Mouse (Mus musculus) forebrain, embryonic 13.5 days (tissue): ENCODE data around the gene Ank2. TPM values are rescaled to one million over a fixed set of nuclear protein-coding genes. Genes with fewer than 3 reads are reported as not detected.

ENCODE experiments used
- ATAC-seq: fragments of 200-750 bp; cut with Nextera tagmentation; 2 replicates; pipeline ENCODE4 v1.8.0; 2017
- H3K27ac ChIP-seq: fragments of 300-500 bp; sonication (generic); 2 replicates; pipeline ENCODE4 v1.5.1; 2015; ENCODE audit warnings: inconsistent platforms, mild to moderate bottlenecking, moderate library complexity
- H3K27me3 ChIP-seq: fragments of 300-500 bp; sonication (generic); 2 replicates; pipeline ENCODE4 v1.6.1; 2015; ENCODE audit warnings: mild to moderate bottlenecking, inconsistent platforms
- H3K36me3 ChIP-seq: fragments of 300-500 bp; sonication (generic); 2 replicates; pipeline ENCODE4 v1.6.1; 2015; ENCODE audit warnings: mild to moderate bottlenecking, inconsistent platforms; ENCODE audit not compliant: poor library complexity, severe bottlenecking
- H3K4me1 ChIP-seq: fragments of 300-500 bp; sonication (generic); 2 replicates; pipeline ENCODE4 v1.6.1; 2015; ENCODE audit warnings: inconsistent platforms
- H3K4me2 ChIP-seq: fragments of 300-500 bp; sonication (generic); 2 replicates; pipeline ENCODE4 v1.6.1; 2015; ENCODE audit warnings: inconsistent platforms, mild to moderate bottlenecking, moderate library complexity
- H3K4me3 ChIP-seq: fragments of 300-500 bp; sonication (generic); 2 replicates; pipeline ENCODE4 v1.5.1; 2015; ENCODE audit warnings: mild to moderate bottlenecking, inconsistent platforms
- H3K9ac ChIP-seq: fragments of 300-500 bp; sonication (generic); 2 replicates; pipeline ENCODE4 v1.6.1; 2015; ENCODE audit warnings: mild to moderate bottlenecking, inconsistent platforms
- H3K9me3 ChIP-seq: fragments of 300-500 bp; sonication (generic); replicated peaks from 2 replicates; pipeline ENCODE4 v1.6.1; 2016; ENCODE audit warnings: inconsistent platforms
- WGBS: fragments of 180-500 bp; shearing (Covaris S2); methylation state at CpG from one replicate; pipeline ENCODE4 v1.1.7; 2015; 5-methylcytosine and 5-hydroxymethylcytosine counted together
- polyA plus RNA-seq: library from polyadenylated mRNA; unstranded; fragments of >200 nt; fragmentation: Nextera tagmentation; extraction: Ambion mirVana; gene quantifications from 2 replicates; pipeline ENCODE4 v1.2.1, GENCODE M21; 2015

The Ank2 gene
- polyA plus RNA-seq, result 122 and 125 TPM in 2 replicates

DNA sequence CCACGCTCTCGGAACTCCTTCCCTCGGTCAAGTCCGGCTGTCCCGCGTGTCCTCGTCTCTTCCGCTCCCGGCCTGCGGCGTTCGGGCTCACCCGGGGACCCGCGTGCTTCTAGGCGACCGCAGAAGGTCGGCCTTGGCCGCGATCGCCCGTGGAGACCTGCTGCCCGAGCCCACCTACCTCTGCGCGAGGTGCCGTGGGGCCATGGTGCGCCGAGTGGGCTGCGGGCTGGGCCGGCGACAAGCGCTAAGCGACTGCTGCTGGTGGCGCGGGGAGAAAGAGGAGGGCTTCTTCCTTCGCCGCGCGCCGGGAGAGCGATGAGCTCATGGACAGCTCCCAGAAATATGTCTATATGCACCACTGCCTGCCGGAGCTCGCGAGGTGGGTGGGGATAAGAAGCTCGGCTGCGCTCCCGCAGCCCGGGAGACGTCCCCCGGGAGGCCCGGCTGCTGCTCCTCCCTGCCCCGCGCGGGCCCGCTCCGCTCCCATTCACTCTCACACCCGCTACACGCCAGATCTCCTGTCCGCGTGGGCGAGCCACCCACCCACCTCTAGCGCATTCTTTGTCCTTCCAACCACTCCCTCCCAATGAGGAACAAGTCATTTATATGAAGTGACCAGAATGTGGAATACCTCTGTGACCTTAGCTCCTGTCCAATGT, at the start of gene Ank2:
Gene Ank2 (minus strand): TSS at position 609 of the 659 bp plus-strand sequence.
- ATAC-seq, result peak; percentile 78

DNA sequence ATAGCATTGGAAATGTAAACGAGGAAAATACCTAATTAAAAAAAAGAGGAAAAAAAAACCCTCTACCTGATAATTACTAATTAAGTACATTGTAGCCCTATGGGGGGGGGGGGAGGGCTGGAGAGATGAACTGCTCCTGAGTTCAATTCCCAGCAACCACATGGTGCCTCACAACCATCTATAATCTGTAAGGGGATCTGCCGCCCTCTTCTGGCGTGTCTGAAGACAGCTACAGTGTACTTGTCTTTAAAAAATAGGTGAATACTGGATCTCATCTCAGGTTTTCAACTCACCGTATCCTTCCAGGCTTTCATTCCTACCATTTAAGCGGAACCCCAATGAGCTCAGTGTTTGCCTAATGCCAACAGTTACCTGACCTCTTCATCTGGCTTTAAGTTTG, 48.7 kb upstream of the Ank2 start:
- Histone ChIP-seq H3K9me3 (no peaks in the 10 kb centered on the region), H3K36me3 (peaks cover 26% of the 10 kb centered on the region), H3K4me1 (peaks cover 7% of the 10 kb centered on the region; the same call in 1 of the 2 replicates), H3K4me3 (no peak overlapping the region), H3K9ac (no peak overlapping the region), H3K4me2 (no peak overlapping the region), H3K27me3 (no peaks in the 10 kb centered on the region), H3K27ac (no peak overlapping the region)
- WGBS, result 31% methylated on average over 5 of the region's 5 CpGs
- ATAC-seq, result no peak

More for the DNA sequence above, at the start of gene Ank2:
- under 1% methylated on average over 51 of the region's 62 CpGs for WGBS
- Histone ChIP-seq H3K4me3 (peak within 1 kb of the TSS; percentile 68), H3K4me1 (peaks cover 6% of the 10 kb centered on the region; the same call in 1 of the 2 replicates), H3K36me3 (no peaks in the 10 kb centered on the region), H3K27me3 (peaks cover 12% of the 10 kb centered on the region), H3K9me3 (peaks cover 5% of the 10 kb centered on the region), H3K4me2 (peak within 1 kb of the TSS; percentile 89), H3K27ac (0 out of 2 replicates have a peak within 1 kb of the TSS, but pooled peaks have one; percentile 3), H3K9ac (peak within 1 kb of the TSS; percentile 85)

DNA sequence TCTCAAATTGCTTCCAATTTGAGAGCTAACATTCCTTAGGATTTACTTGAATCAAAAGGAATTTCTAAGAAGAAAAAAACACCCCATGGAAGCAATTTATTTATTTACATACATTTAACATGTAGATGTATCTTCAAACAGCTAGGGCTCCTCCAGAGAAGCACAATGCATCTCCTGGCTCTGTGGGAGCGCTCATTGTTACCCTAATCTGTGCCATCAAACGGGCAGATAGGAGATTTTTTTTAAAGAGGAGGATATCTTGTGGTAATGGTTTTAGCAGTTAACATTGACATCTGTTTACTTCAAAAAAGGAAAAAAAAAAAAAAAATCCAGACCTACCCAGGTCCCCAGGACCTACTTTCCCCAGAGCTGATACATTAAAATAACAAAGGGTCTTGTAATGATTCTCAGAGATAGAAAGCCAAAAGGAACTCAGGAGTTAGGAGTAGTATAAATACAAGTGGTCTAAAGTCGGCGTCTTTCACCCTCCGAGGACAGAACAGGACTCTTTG, 45.5 kb upstream of the Ank2 start:
- no peak overlapping the region for H3K9ac ChIP-seq
- no peak overlapping the region for H3K27ac ChIP-seq
- no peaks in the 10 kb centered on the region for H3K9me3 ChIP-seq
- H3K4me3 ChIP-seq, result no peak overlapping the region
- H3K36me3 ChIP-seq, result peaks cover 41% of the 10 kb centered on the region
- H3K4me2 ChIP-seq, result no peak overlapping the region
- no peaks in the 10 kb centered on the region for H3K27me3 ChIP-seq
- WGBS, result 19% methylated on average over 5 of the region's 5 CpGs
- ATAC-seq, result no peak
- no peaks in the 10 kb centered on the region for H3K4me1 ChIP-seq

DNA sequence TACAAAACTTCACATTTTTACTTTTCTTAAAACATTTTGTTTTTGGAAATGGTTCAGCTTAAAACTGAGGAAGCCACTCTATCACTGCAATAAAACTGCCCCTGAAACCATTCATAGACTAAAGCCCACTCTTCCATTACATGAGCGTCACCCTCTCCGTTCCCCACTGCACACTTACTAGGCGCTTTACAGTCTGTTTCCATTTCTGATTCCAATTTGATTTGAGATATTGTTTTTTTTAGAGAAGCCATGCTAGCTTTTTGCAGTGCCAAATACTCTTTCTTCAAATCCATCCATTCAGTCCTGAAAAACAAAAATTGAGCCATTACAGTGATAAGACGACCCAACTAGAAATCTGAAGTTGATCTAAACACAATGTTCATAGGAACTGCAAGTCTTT, 44.8 kb upstream of the Ank2 start:
- H3K4me1 ChIP-seq, result no peaks in the 10 kb centered on the region
- ATAC-seq, result no peak
- no peak overlapping the region for H3K9ac ChIP-seq
- no peaks in the 10 kb centered on the region for H3K27me3 ChIP-seq
- H3K36me3 ChIP-seq, result peaks cover 41% of the 10 kb centered on the region
- no peak overlapping the region for H3K27ac ChIP-seq
- no peak overlapping the region for H3K4me2 ChIP-seq
- 78% methylated on average over 4 of the region's 4 CpGs for WGBS
- H3K9me3 ChIP-seq, result no peaks in the 10 kb centered on the region
- H3K4me3 ChIP-seq, result no peak overlapping the region

DNA sequence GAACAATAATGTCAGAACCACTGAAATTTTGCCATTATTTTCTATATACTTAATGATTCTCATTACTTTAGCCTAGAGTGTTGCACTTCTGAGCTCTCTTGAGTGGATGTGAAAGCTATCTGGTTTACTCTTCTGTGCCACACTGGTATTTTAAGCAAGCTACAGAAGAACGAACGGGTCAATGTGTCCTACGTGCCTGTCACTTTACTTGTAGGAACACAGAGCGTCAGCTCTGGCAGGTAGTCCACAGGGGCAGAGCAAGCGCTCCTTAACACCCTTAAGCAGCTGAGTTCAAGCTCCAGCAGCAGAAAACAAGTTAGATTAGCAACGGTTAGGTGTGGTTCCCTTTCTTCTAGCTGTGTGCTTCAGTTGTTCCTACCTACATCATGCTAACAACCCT, 40.0 kb upstream of the Ank2 start:
- Histone ChIP-seq H3K27ac (no peak overlapping the region), H3K36me3 (peaks cover 32% of the 10 kb centered on the region), H3K4me3 (no peak overlapping the region), H3K9ac (no peak overlapping the region), H3K4me2 (no peak overlapping the region), H3K9me3 (no peaks in the 10 kb centered on the region), H3K4me1 (no peaks in the 10 kb centered on the region), H3K27me3 (no peaks in the 10 kb centered on the region)
- WGBS, result 72% methylated on average over 6 of the region's 6 CpGs
- no peak for ATAC-seq

DNA sequence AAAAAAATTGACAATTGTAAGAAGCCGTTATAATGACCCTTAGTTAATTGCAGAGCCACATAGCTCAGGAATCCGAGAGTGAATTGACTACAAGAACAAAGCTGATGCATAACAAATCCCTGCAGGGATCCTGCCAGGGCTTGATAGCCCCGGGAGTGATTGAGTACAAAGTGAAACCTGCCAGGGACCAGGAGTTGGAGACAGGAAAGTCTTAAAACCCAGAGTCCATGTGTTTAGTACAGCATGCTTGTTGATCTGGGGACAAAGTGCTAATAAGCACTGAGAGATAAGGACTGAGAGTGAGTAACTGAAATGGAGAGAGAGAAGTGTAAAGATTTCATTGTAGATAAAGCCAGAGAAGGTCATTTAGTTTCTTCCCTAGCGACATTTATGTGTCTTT, 31.1 kb upstream of the Ank2 start:
- no peaks in the 10 kb centered on the region for H3K36me3 ChIP-seq
- ATAC-seq, result no peak
- 5% methylated on average over 4 of the region's 4 CpGs for WGBS
- no peak overlapping the region for H3K4me2 ChIP-seq
- no peak overlapping the region for H3K4me3 ChIP-seq
- H3K9ac ChIP-seq, result no peak overlapping the region
- no peaks in the 10 kb centered on the region for H3K9me3 ChIP-seq
- no peaks in the 10 kb centered on the region for H3K4me1 ChIP-seq
- no peak overlapping the region for H3K27ac ChIP-seq
- H3K27me3 ChIP-seq, result no peaks in the 10 kb centered on the region

DNA sequence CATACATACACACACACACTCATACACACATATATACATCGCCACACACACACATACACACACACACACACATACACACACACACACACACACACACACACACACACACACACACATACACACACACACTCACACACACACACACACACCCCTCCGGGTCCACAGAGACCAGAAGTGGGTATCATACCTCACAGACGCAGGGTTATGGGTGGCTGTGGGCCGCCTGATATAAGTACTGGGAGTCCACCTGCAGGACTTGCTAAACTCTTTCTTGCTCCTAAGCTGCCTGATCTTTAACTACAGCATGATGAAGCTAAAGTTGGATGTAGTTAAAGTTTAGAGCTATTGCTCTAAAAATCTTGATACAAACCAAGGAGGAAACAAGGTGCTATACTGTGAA, 30.7 kb upstream of the Ank2 start:
- H3K4me1 ChIP-seq, result no peaks in the 10 kb centered on the region
- no peak overlapping the region for H3K4me2 ChIP-seq
- H3K27ac ChIP-seq, result no peak overlapping the region
- H3K9me3 ChIP-seq, result no peaks in the 10 kb centered on the region
- H3K36me3 ChIP-seq, result no peaks in the 10 kb centered on the region
- no peak overlapping the region for H3K4me3 ChIP-seq
- WGBS, result 74% methylated on average over 4 of the region's 4 CpGs
- no peak for ATAC-seq
- no peaks in the 10 kb centered on the region for H3K27me3 ChIP-seq
- H3K9ac ChIP-seq, result no peak overlapping the region

DNA sequence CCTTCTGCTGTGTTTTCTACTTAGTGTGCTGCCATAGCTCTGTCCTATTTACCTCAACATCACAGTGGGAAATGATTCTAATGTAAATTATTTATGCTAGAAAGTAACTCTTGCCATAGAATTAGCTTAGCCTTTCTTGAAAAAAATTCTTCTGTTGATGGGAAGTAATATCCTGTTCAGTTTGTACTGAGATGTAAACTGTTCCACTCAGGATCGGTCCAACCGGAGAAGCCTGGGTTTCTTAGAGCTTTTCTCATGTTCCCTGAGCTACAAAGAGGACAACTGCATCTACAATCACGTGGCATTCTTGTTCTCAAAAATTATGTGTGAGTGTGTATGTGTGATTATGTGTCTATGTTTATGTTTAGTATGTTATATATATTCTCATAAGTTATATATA, 30.1 kb upstream of the Ank2 start:
- Histone ChIP-seq H3K9me3 (no peaks in the 10 kb centered on the region), H3K9ac (no peak overlapping the region), H3K36me3 (no peaks in the 10 kb centered on the region), H3K27ac (no peak overlapping the region), H3K4me3 (no peak overlapping the region), H3K4me1 (no peaks in the 10 kb centered on the region), H3K4me2 (no peak overlapping the region), H3K27me3 (no peaks in the 10 kb centered on the region)
- ATAC-seq, result no peak
- 87% methylated on average over 3 of the region's 3 CpGs for WGBS

DNA sequence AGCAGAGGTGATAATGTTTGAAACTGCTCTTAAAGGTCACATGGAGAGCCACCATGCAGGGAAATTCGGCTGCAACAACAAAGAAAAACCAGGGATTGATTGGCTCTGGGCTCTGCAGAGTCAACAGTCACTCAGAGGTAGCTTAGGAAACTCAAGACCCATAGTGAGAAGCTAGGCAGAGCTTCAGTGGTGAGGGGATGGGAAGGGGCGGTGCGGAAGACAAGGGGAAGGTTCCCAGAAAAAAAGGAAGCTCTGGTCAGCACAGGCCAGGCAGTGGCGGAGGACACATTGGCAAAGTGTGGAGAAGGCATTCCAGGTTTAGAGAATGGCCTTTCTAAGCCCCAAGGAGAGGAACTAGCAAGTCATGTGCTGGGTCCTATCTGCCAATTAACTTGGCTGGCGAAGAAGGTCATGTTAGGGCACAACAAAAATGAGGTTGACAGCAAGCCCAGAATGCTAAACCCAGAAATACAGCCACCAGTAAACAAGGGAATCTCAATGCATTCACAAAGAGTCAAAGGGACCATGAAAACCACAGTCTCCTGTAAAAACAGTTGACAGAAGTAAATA, 28.4 kb upstream of the Ank2 start:
- H3K4me1 ChIP-seq, result no peaks in the 10 kb centered on the region
- 75% methylated on average over 5 of the region's 5 CpGs for WGBS
- no peak for ATAC-seq
- no peak overlapping the region for H3K27ac ChIP-seq
- no peak overlapping the region for H3K4me3 ChIP-seq
- no peaks in the 10 kb centered on the region for H3K36me3 ChIP-seq
- no peaks in the 10 kb centered on the region for H3K27me3 ChIP-seq
- no peak overlapping the region for H3K9ac ChIP-seq
- no peaks in the 10 kb centered on the region for H3K9me3 ChIP-seq
- no peak overlapping the region for H3K4me2 ChIP-seq

DNA sequence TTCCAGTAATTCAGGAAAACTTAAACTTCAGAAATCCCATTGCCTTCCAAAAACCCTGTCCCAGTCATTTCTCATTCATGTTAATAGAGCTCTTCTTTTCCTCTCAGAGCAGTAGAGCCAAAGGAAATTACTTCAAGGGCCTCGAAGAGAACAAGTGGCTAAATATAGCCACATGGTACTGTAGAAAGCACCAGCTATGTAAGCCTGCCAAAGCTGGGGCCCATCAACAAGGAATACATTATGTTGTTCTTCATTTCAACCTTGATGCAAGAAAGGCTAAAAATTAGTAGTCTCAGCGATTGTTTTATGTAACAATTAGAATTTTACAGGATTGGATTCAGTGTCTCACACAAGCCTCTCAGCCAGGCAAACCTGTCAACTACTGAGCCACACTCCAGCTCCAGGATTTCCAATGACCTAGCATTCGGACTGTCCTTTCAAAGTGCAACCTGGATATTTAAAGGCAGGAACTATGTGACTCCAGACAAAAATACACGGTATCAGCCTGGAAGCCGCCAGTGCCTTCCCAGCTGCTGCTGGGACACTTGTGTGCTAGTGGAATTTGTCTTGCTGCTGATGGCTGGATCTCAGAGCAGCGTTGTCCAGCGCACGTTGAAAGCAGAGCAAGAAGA, 26.2 kb upstream of the Ank2 start:
- Histone ChIP-seq H3K27me3 (no peaks in the 10 kb centered on the region), H3K36me3 (no peaks in the 10 kb centered on the region), H3K4me1 (no peaks in the 10 kb centered on the region), H3K4me3 (no peak overlapping the region), H3K9me3 (no peaks in the 10 kb centered on the region), H3K27ac (no peak overlapping the region), H3K4me2 (no peak overlapping the region), H3K9ac (no peak overlapping the region)
- ATAC-seq, result no peak
- 83% methylated on average over 8 of the region's 8 CpGs for WGBS

DNA sequence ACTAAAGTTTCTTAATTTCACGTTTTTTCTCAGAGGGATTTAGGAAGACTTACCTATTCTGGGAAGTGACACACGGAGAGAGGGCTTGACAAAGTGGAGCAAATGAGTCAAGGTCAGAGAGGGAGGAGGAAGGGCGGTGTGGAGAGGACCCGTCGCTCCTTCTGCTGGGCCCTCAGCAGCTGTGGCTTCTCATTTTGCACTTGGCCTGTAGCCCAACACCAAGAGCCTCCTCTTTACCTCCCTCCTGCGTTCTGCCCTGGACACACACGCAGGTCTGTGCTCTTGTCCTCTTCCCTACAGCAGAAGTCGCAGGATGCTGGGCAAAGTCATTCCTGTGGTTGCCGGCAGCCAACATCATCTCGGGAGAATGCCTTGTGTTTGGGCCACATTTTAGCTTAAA, 22.0 kb upstream of the Ank2 start:
- Histone ChIP-seq H3K36me3 (no peaks in the 10 kb centered on the region), H3K4me3 (no peak overlapping the region), H3K27me3 (no peaks in the 10 kb centered on the region), H3K27ac (no peak overlapping the region), H3K4me2 (no peak overlapping the region), H3K4me1 (peaks cover 5% of the 10 kb centered on the region; the same call in 1 of the 2 replicates), H3K9me3 (no peaks in the 10 kb centered on the region), H3K9ac (no peak overlapping the region)
- no peak for ATAC-seq
- 81% methylated on average over 10 of the region's 10 CpGs for WGBS

DNA sequence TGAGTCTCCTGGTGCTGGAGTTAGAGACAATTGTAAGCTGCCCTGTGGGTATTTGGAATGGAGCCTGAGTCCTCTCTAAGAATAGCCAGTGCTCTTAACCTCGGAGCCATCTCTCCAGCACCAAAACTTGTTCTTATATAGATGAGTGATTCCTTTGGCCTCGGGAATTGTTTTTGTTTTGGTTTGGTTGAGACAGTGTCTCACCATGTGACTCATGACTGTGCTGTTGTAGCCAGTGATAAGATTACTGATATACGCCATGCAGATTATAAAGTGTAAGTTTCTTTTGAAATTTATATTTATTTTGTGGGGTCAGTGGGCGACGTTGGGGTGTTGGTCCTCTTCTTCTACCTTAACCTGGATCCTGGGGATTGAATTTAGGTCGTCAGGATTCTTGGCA, 21.1 kb upstream of the Ank2 start:
- Histone ChIP-seq H3K9me3 (no peaks in the 10 kb centered on the region), H3K27ac (no peak overlapping the region), H3K4me1 (peaks cover 8% of the 10 kb centered on the region; the same call in 1 of the 2 replicates), H3K27me3 (no peaks in the 10 kb centered on the region), H3K4me2 (no peak overlapping the region), H3K9ac (no peak overlapping the region), H3K4me3 (no peak overlapping the region), H3K36me3 (no peaks in the 10 kb centered on the region)
- ATAC-seq, result no peak
- WGBS, result 89% methylated on average over 6 of the region's 6 CpGs
